ENCODE assay signal across 8 mouse cellular contexts in the genomic region with DNA sequence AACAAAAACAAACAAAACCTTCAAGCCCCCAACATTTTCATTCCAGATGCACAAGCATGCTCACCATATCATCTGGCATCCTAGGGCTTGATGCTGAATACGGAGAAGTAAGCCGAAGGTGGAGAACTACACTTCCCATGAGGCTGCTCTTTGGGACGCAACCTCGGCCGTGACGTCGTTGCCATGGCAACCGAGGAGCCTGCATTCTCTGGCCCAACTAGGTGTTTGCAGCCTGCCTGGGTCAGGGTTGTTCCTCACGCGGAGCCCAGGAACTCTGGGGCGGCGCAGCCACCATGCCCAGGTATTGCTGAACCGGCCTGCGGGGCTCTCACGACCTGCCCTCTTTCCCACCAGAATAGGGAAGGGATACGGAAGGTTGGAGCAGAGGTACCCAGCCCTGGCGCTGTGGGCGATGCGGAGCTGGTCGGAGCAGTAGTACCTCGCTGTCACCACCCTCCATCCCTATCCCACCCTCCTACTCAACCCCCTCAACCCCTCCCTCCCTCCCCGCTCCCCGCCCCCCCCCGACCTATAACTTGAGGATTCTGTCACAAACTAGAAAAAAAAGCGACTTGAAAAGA. TPM values are rescaled to one million over a fixed set of nuclear protein-coding genes. Genes with fewer than 3 reads are reported as not detected.
DNase-seq lines count a peak whose midpoint lies in the region; ATAC-seq and TF ChIP-seq lines count a peak whose summit lies in the region.

Gene Dync2li1 (plus strand): TSS at position 221 of the 581 bp plus-strand sequence.

- DNase-seq in ES-CJ7 (ENCODE audit: low read depth, low spot score), result peak; percentile 96
- peak; percentile 93 to 94 for DNase-seq in cerebellum, adult 18-20 months
- peak; percentile 65 for DNase-seq in heart, postnatal 25 days (ENCODE audit: low spot score)
- DNase-seq in layer of hippocampus, adult 11-12 months (ENCODE audit: low spot score), result peak; percentile 93
- DNase-seq in liver, postnatal 0 days, result peak; percentile 87
- peak; percentile 93 for DNase-seq in telencephalon, adult 2 months (ENCODE audit: low read depth, low spot score)

- H3K9me3 ChIP-seq in forebrain, embryonic 15.5 days, result no peaks in the 10 kb centered on the region
- H3K9me3 ChIP-seq in liver, postnatal 0 days (ENCODE audit: low read length), result no peaks in the 10 kb centered on the region; the same call in 1 of the 2 replicates
- H3K9me3 ChIP-seq in neural tube, embryonic 13.5 days, result no peaks in the 10 kb centered on the region

- peak; percentile 99 for ATAC-seq in forebrain, embryonic 15.5 days (replicated peaks)
- peak; percentile 93 for ATAC-seq in liver, postnatal 0 days
- peak; percentile 99 for ATAC-seq in neural tube, embryonic 13.5 days (ENCODE audit: low read depth)

- peak within 1 kb of the TSS; percentile 88 for H3K4me3 ChIP-seq in forebrain, embryonic 15.5 days
- peak within 1 kb of the TSS; percentile 54 for H3K4me3 ChIP-seq in liver, postnatal 0 days (ENCODE audit: low read depth, low read length)
- peak within 1 kb of the TSS; percentile 63 for H3K4me3 ChIP-seq in neural tube, embryonic 13.5 days

- TF ChIP-seq CTCF in liver, postnatal 0 days (IDR thresholded peaks at IDR 0.05; ENCODE audit: low read depth), result no peak

- no peaks in the 10 kb centered on the region for H3K27me3 ChIP-seq in forebrain, embryonic 15.5 days
- H3K27me3 ChIP-seq in liver, postnatal 0 days (ENCODE audit: insufficient read depth, low read length), result no peaks in the 10 kb centered on the region
- H3K27me3 ChIP-seq in neural tube, embryonic 13.5 days, result no peaks in the 10 kb centered on the region

- under 1% methylated on average over 24 of the region's 25 CpGs for WGBS in forebrain, embryonic 15.5 days
- WGBS in liver, postnatal 0 days (ENCODE audit: insufficient replicate concordance), result 1% methylated on average over 23 of the region's 25 CpGs
- WGBS in neural tube, embryonic 13.5 days, result 0% methylated on average over 25 of the region's 25 CpGs

- H3K9ac ChIP-seq in forebrain, embryonic 15.5 days (replicated peaks), result peak within 1 kb of the TSS; percentile 71
- peak within 1 kb of the TSS; percentile 48 for H3K9ac ChIP-seq in liver, postnatal 0 days (replicated peaks)
- H3K9ac ChIP-seq in neural tube, embryonic 13.5 days, result peak within 1 kb of the TSS; percentile 78

- peaks cover 10% of the 10 kb centered on the region for H3K4me1 ChIP-seq in forebrain, embryonic 15.5 days
- H3K4me1 ChIP-seq in liver, postnatal 0 days (ENCODE audit: insufficient read depth), result 0 out of 2 replicates have a peak, but pooled peaks cover 4% of the 10 kb centered on the region
- peaks cover 7% of the 10 kb centered on the region for H3K4me1 ChIP-seq in neural tube, embryonic 13.5 days (replicated peaks)

- peak within 1 kb of the TSS; percentile 68 for H3K4me2 ChIP-seq in forebrain, embryonic 15.5 days (replicated peaks)
- peak within 1 kb of the TSS; percentile 79 for H3K4me2 ChIP-seq in liver, postnatal 0 days (ENCODE audit: low read depth, low read length)
- H3K4me2 ChIP-seq in neural tube, embryonic 13.5 days, result peak within 1 kb of the TSS; percentile 64

- intact Hi-C loops in heart, postnatal 25 days (cut with DNase I), result no loop called here

- H3K27ac ChIP-seq in forebrain, embryonic 15.5 days (replicated peaks), result peak within 1 kb of the TSS; percentile 79
- H3K27ac ChIP-seq in liver, postnatal 0 days (ENCODE audit: low read depth), result no peak within 1 kb of the TSS
- H3K27ac ChIP-seq in neural tube, embryonic 13.5 days (replicated peaks), result peak within 1 kb of the TSS; percentile 78

- H3K36me3 ChIP-seq in forebrain, embryonic 15.5 days, result no peaks in the 10 kb centered on the region
- no peaks in the 10 kb centered on the region for H3K36me3 ChIP-seq in liver, postnatal 0 days (replicated peaks; ENCODE audit: insufficient read depth, low read length)
- no peaks in the 10 kb centered on the region for H3K36me3 ChIP-seq in neural tube, embryonic 13.5 days

- TF ChIP-seq EP300 in liver, postnatal 0 days (IDR thresholded peaks at IDR 0.05; ENCODE audit: low read depth), result no peak

RNA-seq across cellular contexts. Expression of gene Dync2li1, which starts in this region (rescaled TPM):
- polyA plus RNA-seq in forebrain, embryonic 15.5 days (2015; fragmentation: Nextera tagmentation; extraction: Ambion mirVana), result 33.4 and 36.1 TPM in 2 replicates
- total RNA-seq in heart, postnatal 25 days (2021), result 1 to 10 TPM; 2.8 to 3.0 TPM
- 2.4 and 3.4 TPM in 2 replicates for polyA plus RNA-seq in liver, postnatal 0 days (2015; fragmentation: Nextera tagmentation; extraction: Ambion mirVana)
- 30.6 and 31.2 TPM in 2 replicates for polyA plus RNA-seq in neural tube, embryonic 13.5 days (2015; fragmentation: Nextera tagmentation; extraction: Ambion mirVana)
